Mouse (Mus musculus) liver, embryonic 14.5 days (tissue): ENCODE results near the gene Wdtc1. TPM values are rescaled to one million over a fixed set of nuclear protein-coding genes. Genes with fewer than 3 reads are reported as not detected.

Source experiments
- ATAC-seq: fragments of 200-750 bp; cut with Nextera tagmentation; 2 replicates; pipeline ENCODE4 v1.8.0; 2017; ENCODE audit warnings: moderate number of reproducible peaks, mild to moderate bottlenecking, moderate library complexity; ENCODE audit not compliant: insufficient read depth
- DNase-seq, 3 experiments: peaks; one replicate each; pipeline ENCODE4 v3.0.0-alpha.2; 2012 to 2013; ENCODE audit warnings: low read depth in 3 of 3, low spot score in 3 of 3
- H3K27ac ChIP-seq: fragments of 300-500 bp; sonication (generic); 2 replicates; pipeline ENCODE4 v1.5.1; 2014; ENCODE audit warnings: moderate library complexity, mild to moderate bottlenecking, control low read depth, inconsistent platforms
- H3K27me3 ChIP-seq: fragments of 300-500 bp; sonication (generic); 2 replicates; pipeline ENCODE4 v1.6.1; 2014; ENCODE audit warnings: mild to moderate bottlenecking, low read length, moderate library complexity; ENCODE audit not compliant: control insufficient read depth, insufficient read depth
- H3K36me3 ChIP-seq: fragments of 300-500 bp; sonication (generic); replicated peaks from 2 replicates; pipeline ENCODE4 v1.6.1; 2014; ENCODE audit warnings: low read depth; ENCODE audit not compliant: control insufficient read depth, insufficient read depth
- H3K4me1 ChIP-seq, 2 experiments: fragments of 200-500 bp in 1 of 2; fragments of 300-500 bp in 1 of 2; sonication (generic) in 1 of 2; replicated peaks; 2 replicates each; pipeline ENCODE4 v1.6.1; 2012 to 2014; ENCODE audit warnings: antibody characterized with exemption in 1 of 2, inconsistent platforms in 1 of 2, low read length in 1 of 2; ENCODE audit not compliant: control insufficient read depth in 2 of 2, insufficient read depth in 2 of 2
- H3K4me2 ChIP-seq: fragments of 300-500 bp; sonication (generic); 2 replicates; pipeline ENCODE4 v1.6.1; 2014; ENCODE audit warnings: low read depth, mild to moderate bottlenecking, control low read depth, moderate library complexity
- H3K4me3 ChIP-seq, 2 experiments: fragments of 200-500 bp in 1 of 2; fragments of 300-500 bp in 1 of 2; sonication (generic) in 1 of 2; 2 replicates each; pipeline ENCODE4 v1.5.1; 2012 to 2014; ENCODE audit warnings: low read depth in 2 of 2, low read length in 2 of 2, mild to moderate bottlenecking in 2 of 2, control low read depth in 1 of 2, inconsistent platforms in 1 of 2, moderate library complexity in 1 of 2; ENCODE audit not compliant: insufficient read depth in 1 of 2
- H3K9ac ChIP-seq: fragments of 300-500 bp; sonication (generic); replicated peaks from 2 replicates; pipeline ENCODE4 v1.6.1; 2014; ENCODE audit warnings: mild to moderate bottlenecking, control low read depth, moderate library complexity
- H3K9me3 ChIP-seq: fragments of 300-500 bp; sonication (generic); 2 replicates; pipeline ENCODE4 v1.6.1; 2016; ENCODE audit warnings: low read length, mixed read lengths; ENCODE audit not compliant: control insufficient read depth
- CTCF ChIP-seq: IDR thresholded peaks from 2 replicates; pipeline ENCODE4 v1.5.1; 2016; ENCODE audit warnings: antibody characterized with exemption, low read depth, control low read depth
- EP300 ChIP-seq: IDR thresholded peaks from 2 replicates; pipeline ENCODE4 v1.6.1; 2016; ENCODE audit warnings: antibody characterized with exemption, low read depth
- WGBS: fragments of 180-500 bp; shearing (Covaris S2); extraction: QIAGEN DNeasy Blood & Tissue Kit; methylation state at CpG from one replicate; pipeline ENCODE4 v1.1.7; 2014; ENCODE audit not compliant: insufficient replicate concordance; 5-methylcytosine and 5-hydroxymethylcytosine counted together
- polyA plus RNA-seq, 2 experiments: library from polyadenylated mRNA; depleted of rRNA in 1 of 2; stranded (reverse) in 1 of 2; unstranded in 1 of 2; fragments of >200 nt; fragmentation: Nextera tagmentation in 1 of 2; extraction: Ambion mirVana in 1 of 2; gene quantifications; 2 replicates each; pipeline versions ENCODE4 v1.2.1 to v1.2.3; 2012 to 2014

Gene Wdtc1
- polyA plus RNA-seq, 2 experiments = 6.4 to 7.3 TPM

DNA sequence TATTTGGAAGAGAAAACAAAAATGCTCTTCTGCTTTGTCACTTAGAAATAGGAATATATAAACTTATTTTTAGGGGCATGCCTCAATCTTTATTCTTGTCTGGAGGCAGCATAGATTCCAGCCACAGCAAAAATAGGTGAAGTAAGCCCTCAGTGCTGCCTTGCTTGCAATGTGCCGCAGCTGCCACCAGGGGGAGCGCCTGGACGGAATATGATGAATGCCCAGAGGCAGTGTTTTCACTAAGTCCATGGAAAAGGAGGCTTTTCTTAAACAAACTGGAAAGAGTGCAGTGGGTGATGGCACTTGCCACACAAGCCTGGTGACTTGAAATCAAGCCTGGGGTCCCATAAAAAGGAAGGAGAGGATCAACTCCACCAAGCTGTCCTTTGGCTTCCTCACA is 43.3 kb downstream of the Wdtc1 start:
- DNase-seq = peak; percentile 47 to 61 (median 51)
- TF ChIP-seq EP300 (no peak), CTCF (peak; percentile 98)
- Histone ChIP-seq H3K4me2 (no peak overlapping the region), H3K27ac (no peak overlapping the region), H3K4me3 (no peak overlapping the region), H3K36me3 (no peaks in the 10 kb centered on the region), H3K9ac (no peak overlapping the region), H3K9me3 (no peaks in the 10 kb centered on the region), H3K27me3 (no peaks in the 10 kb centered on the region), H3K4me1 (no peaks in the 10 kb centered on the region)
- ATAC-seq = no peak
- WGBS = 0% methylated on average over 3 of the region's 3 CpGs

GRCm38 (mm10) chr4:133307331-133307730 is 46.0 kb downstream of the Wdtc1 start:
- ATAC-seq = no peak

GRCm38 (mm10) chr4:133305825-133306224 is 47.5 kb downstream of the Wdtc1 start:
- H3K4me3 ChIP-seq = no peak overlapping the region
- peaks cover 3% of the 10 kb centered on the region; the same call in 1 of the 2 replicates for H3K36me3 ChIP-seq
- H3K9me3 ChIP-seq = no peaks in the 10 kb centered on the region
- no peak overlapping the region for H3K9ac ChIP-seq
- WGBS = 66% methylated on average over 7 of the region's 7 CpGs
- no peak for TF ChIP-seq CTCF
- TF ChIP-seq EP300 = no peak
- H3K27ac ChIP-seq = no peak overlapping the region
- H3K4me1 ChIP-seq = no peaks in the 10 kb centered on the region
- ATAC-seq (0 out of 2 replicates have a peak, but pooled peaks have one; percentile 15), DNase-seq (no peak)
- H3K27me3 ChIP-seq = no peaks in the 10 kb centered on the region
- H3K4me2 ChIP-seq = no peak overlapping the region

More at GRCm38 (mm10) chr4:133307331-133307730, 46.0 kb downstream of the Wdtc1 start:
- H3K9me3 ChIP-seq = no peaks in the 10 kb centered on the region
- TF ChIP-seq CTCF = peak; percentile 89
- no peak for TF ChIP-seq EP300
- H3K27me3 ChIP-seq = no peaks in the 10 kb centered on the region
- DNase-seq = peak in 1 of 3 experiments; percentile 40
- H3K4me2 ChIP-seq = no peak overlapping the region
- WGBS = 34% methylated on average over 3 of the region's 3 CpGs
- H3K27ac ChIP-seq = no peak overlapping the region
- no peaks in the 10 kb centered on the region for H3K4me1 ChIP-seq
- no peaks in the 10 kb centered on the region for H3K36me3 ChIP-seq
- H3K4me3 ChIP-seq = no peak overlapping the region
- H3K9ac ChIP-seq = no peak overlapping the region

GRCm38 (mm10) chr4:133304770-133305169 is 48.5 kb downstream of the Wdtc1 start:
- Histone ChIP-seq H3K4me1 (no peaks in the 10 kb centered on the region), H3K36me3 (peaks cover 3% of the 10 kb centered on the region; the same call in 1 of the 2 replicates), H3K27me3 (no peaks in the 10 kb centered on the region), H3K27ac (no peak overlapping the region), H3K9ac (no peak overlapping the region), H3K4me3 (no peak overlapping the region), H3K4me2 (no peak overlapping the region), H3K9me3 (no peaks in the 10 kb centered on the region)
- ATAC-seq (no peak), DNase-seq (no peak)
- TF ChIP-seq CTCF (no peak), EP300 (no peak)
- WGBS = 81% methylated on average over 7 of the region's 7 CpGs

DNA sequence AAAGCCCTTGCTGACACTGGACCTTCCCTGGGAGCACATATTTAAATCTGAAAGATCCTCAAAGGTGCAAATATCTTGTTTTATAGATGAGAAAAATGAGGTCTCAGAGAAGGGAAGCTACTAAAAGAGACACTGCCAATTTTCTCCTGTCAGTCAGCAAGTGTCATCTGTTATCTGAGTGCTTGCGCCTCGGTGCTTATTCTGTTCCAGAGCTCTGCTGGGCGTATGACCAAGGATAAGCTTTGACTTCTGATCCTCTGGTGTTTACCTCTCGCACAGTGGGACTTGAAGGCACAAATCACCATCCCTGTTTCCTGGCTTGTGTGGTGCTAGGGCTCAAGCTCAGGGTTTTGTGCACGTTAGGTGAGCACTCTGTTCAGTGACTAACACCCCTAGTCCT is 50.6 kb downstream of the Wdtc1 start:
- 57% methylated on average over 5 of the region's 5 CpGs for WGBS

More for the DNA sequence above, 50.6 kb downstream of the Wdtc1 start:
- no peak overlapping the region for H3K27ac ChIP-seq
- DNase-seq = no peak
- no peaks in the 10 kb centered on the region for H3K9me3 ChIP-seq
- TF ChIP-seq EP300 (no peak), CTCF (no peak)
- no peak overlapping the region for H3K4me3 ChIP-seq
- no peaks in the 10 kb centered on the region for H3K4me1 ChIP-seq
- H3K27me3 ChIP-seq = no peaks in the 10 kb centered on the region
- no peak for ATAC-seq
- peaks cover 3% of the 10 kb centered on the region; the same call in 1 of the 2 replicates for H3K36me3 ChIP-seq
- H3K4me2 ChIP-seq = no peak overlapping the region
- no peak overlapping the region for H3K9ac ChIP-seq
